Mouse (Mus musculus) lung, embryonic 14.5 days (tissue): ENCODE measurements around the gene Gm13090. TPM values are rescaled to one million over a fixed set of nuclear protein-coding genes. Genes with fewer than 3 reads are reported as not detected.

Source experiments
- ATAC-seq: fragments of 200-750 bp; cut with Nextera tagmentation; 2 replicates; pipeline ENCODE4 v1.8.0; 2017; ENCODE audit warnings: mild to moderate bottlenecking, moderate TSS enrichment, moderate library complexity; ENCODE audit not compliant: insufficient read depth
- DNase-seq: peaks from one replicate; pipeline ENCODE4 v3.0.0-alpha.2; 2015
- H3K27ac ChIP-seq: fragments of 300-500 bp; sonication (generic); 2 replicates; pipeline ENCODE4 v1.5.1; 2014; ENCODE audit warnings: low read depth, mild to moderate bottlenecking, moderate library complexity
- H3K27me3 ChIP-seq: fragments of 300-500 bp; sonication (generic); 2 replicates; pipeline ENCODE4 v1.6.1; 2014; ENCODE audit warnings: low read length, control low read depth; ENCODE audit not compliant: insufficient read depth
- H3K36me3 ChIP-seq: fragments of 300-500 bp; sonication (generic); 2 replicates; pipeline ENCODE4 v1.6.1; 2014; ENCODE audit warnings: control low read depth; ENCODE audit not compliant: insufficient read depth
- H3K4me1 ChIP-seq: fragments of 300-500 bp; sonication (generic); 2 replicates; pipeline ENCODE4 v1.6.1; 2014; ENCODE audit warnings: antibody characterized with exemption, control low read depth; ENCODE audit not compliant: insufficient read depth
- H3K4me2 ChIP-seq: fragments of 300-500 bp; sonication (generic); 2 replicates; pipeline ENCODE4 v1.6.1; 2014; ENCODE audit warnings: mild to moderate bottlenecking
- H3K4me3 ChIP-seq: fragments of 300-500 bp; sonication (generic); 2 replicates; pipeline ENCODE4 v1.5.1; 2014; ENCODE audit warnings: low read depth, low read length
- H3K9ac ChIP-seq: fragments of 300-500 bp; sonication (generic); 2 replicates; pipeline ENCODE4 v1.6.1; 2014
- H3K9me3 ChIP-seq: fragments of 300-500 bp; sonication (generic); 2 replicates; pipeline ENCODE4 v1.6.1; 2016; ENCODE audit warnings: low read depth, low read length, control low read depth
- CTCF ChIP-seq: IDR thresholded peaks from 2 replicates; pipeline ENCODE4 v1.5.1; 2016; ENCODE audit warnings: antibody characterized with exemption, low read depth
- WGBS: fragments of 180-500 bp; shearing (Covaris S2); extraction: QIAGEN DNeasy Blood & Tissue Kit; methylation state at CpG from one replicate; pipeline ENCODE4 v1.1.7; 2014; 5-methylcytosine and 5-hydroxymethylcytosine counted together
- polyA plus RNA-seq: library from polyadenylated mRNA; unstranded; fragments of >200 nt; fragmentation: Nextera tagmentation; extraction: Ambion mirVana; gene quantifications from 2 replicates; pipeline ENCODE4 v1.2.1, GENCODE M21; 2014

The Gm13090 gene
- polyA plus RNA-seq, 1 experiment from 2014 or later, result not detected

GRCm38 (mm10) chr4:151057347-151058321, 31.7 kb upstream of the Gm13090 start, which contains the start of gene Vamp3:
TSS of gene Vamp3 (minus strand) at chr4:151057963.
- DNase-seq (peak; percentile 100), ATAC-seq (peak; percentile 99)
- peak within 1 kb of the TSS; percentile 96 for H3K27ac ChIP-seq
- H3K9ac ChIP-seq, result peak within 1 kb of the TSS; percentile 89
- 0 out of 2 replicates have a peak, but pooled peaks cover 3% of the 10 kb centered on the region for H3K9me3 ChIP-seq
- WGBS, result under 1% methylated on average over 113 of the region's 114 CpGs
- peak within 1 kb of the TSS; percentile 85 for H3K4me3 ChIP-seq
- no peaks in the 10 kb centered on the region for H3K27me3 ChIP-seq
- H3K4me1 ChIP-seq, result no peaks in the 10 kb centered on the region
- H3K4me2 ChIP-seq, result peak within 1 kb of the TSS; percentile 87
- H3K36me3 ChIP-seq, result peaks cover 28% of the 10 kb centered on the region
- no peak for TF ChIP-seq CTCF

- Histone ChIP-seq H3K4me1 (no peaks in the 10 kb centered on the region), H3K36me3 (peaks cover 19% of the 10 kb centered on the region), H3K27me3 (no peaks in the 10 kb centered on the region), H3K9ac (peak overlapping the region; percentile 56; the same call in 1 of the 2 replicates), H3K4me2 (peak overlapping the region; percentile 87), H3K4me3 (peak overlapping the region; percentile 85; the same call in 1 of the 2 replicates), H3K27ac (peak overlapping the region; percentile 84; the same call in 1 of the 2 replicates), H3K9me3 (0 out of 2 replicates have a peak, but pooled peaks cover 3% of the 10 kb centered on the region)
- no peak for DNase-seq
- no peak for TF ChIP-seq CTCF
- 75% methylated on average over 4 of the region's 4 CpGs for WGBS
- ATAC-seq, result no peak
Observed at GRCm38 (mm10) chr4:151058634-151059033, 30.7 kb upstream of the Gm13090 start.

- Histone ChIP-seq H3K9ac (no peak overlapping the region), H3K9me3 (0 out of 2 replicates have a peak, but pooled peaks cover 3% of the 10 kb centered on the region), H3K36me3 (peaks cover 11% of the 10 kb centered on the region; the same call in 1 of the 2 replicates), H3K27ac (no peak overlapping the region), H3K27me3 (no peaks in the 10 kb centered on the region), H3K4me1 (no peaks in the 10 kb centered on the region), H3K4me2 (no peak overlapping the region), H3K4me3 (no peak overlapping the region)
- no peak for TF ChIP-seq CTCF
- ATAC-seq, result no peak
- DNase-seq, result no peak
- 95% methylated on average over 4 of the region's 4 CpGs for WGBS
Observed at GRCm38 (mm10) chr4:151059566-151059965, 29.8 kb upstream of the Gm13090 start.

GRCm38 (mm10) chr4:151068751-151069150, 20.6 kb upstream of the Gm13090 start:
- TF ChIP-seq CTCF, result peak; percentile 29
- no peak overlapping the region for H3K9ac ChIP-seq
- H3K4me1 ChIP-seq, result no peaks in the 10 kb centered on the region
- H3K4me2 ChIP-seq, result no peak overlapping the region
- no peaks in the 10 kb centered on the region for H3K9me3 ChIP-seq
- H3K27me3 ChIP-seq, result no peaks in the 10 kb centered on the region
- no peak for ATAC-seq
- peak; percentile 9 for DNase-seq
- no peaks in the 10 kb centered on the region for H3K36me3 ChIP-seq
- H3K27ac ChIP-seq, result no peak overlapping the region
- H3K4me3 ChIP-seq, result no peak overlapping the region
- 60% methylated on average over 4 of the region's 4 CpGs for WGBS

GRCm38 (mm10) chr4:151070962-151071361, 18.4 kb upstream of the Gm13090 start:
- Histone ChIP-seq H3K4me2 (no peak overlapping the region), H3K4me1 (no peaks in the 10 kb centered on the region), H3K9me3 (no peaks in the 10 kb centered on the region), H3K36me3 (0 out of 2 replicates have a peak, but pooled peaks cover 5% of the 10 kb centered on the region), H3K9ac (no peak overlapping the region), H3K27me3 (no peaks in the 10 kb centered on the region), H3K4me3 (no peak overlapping the region), H3K27ac (no peak overlapping the region)
- WGBS, result 75% methylated on average over 7 of the region's 7 CpGs
- ATAC-seq (no peak), DNase-seq (no peak)
- TF ChIP-seq CTCF, result no peak

GRCm38 (mm10) chr4:151073108-151073744, 16.1 kb upstream of the Gm13090 start:
- no peak overlapping the region for H3K4me2 ChIP-seq
- H3K36me3 ChIP-seq, result peaks cover 11% of the 10 kb centered on the region; the same call in 1 of the 2 replicates
- TF ChIP-seq CTCF, result peak; percentile 90
- ATAC-seq (peak; percentile 79; the same call in 1 of the 2 replicates), DNase-seq (peak; percentile 94)
- H3K27ac ChIP-seq, result no peak overlapping the region
- 50% methylated on average over 13 of the region's 13 CpGs for WGBS
- no peak overlapping the region for H3K9ac ChIP-seq
- no peaks in the 10 kb centered on the region for H3K4me1 ChIP-seq
- no peaks in the 10 kb centered on the region for H3K9me3 ChIP-seq
- no peak overlapping the region for H3K4me3 ChIP-seq
- H3K27me3 ChIP-seq, result no peaks in the 10 kb centered on the region

GRCm38 (mm10) chr4:151074817-151075216, 14.6 kb upstream of the Gm13090 start:
- ATAC-seq (no peak), DNase-seq (no peak)
- Histone ChIP-seq H3K27me3 (no peaks in the 10 kb centered on the region), H3K9ac (no peak overlapping the region), H3K4me2 (no peak overlapping the region), H3K9me3 (no peaks in the 10 kb centered on the region), H3K4me3 (no peak overlapping the region), H3K36me3 (peaks cover 11% of the 10 kb centered on the region; the same call in 1 of the 2 replicates), H3K27ac (no peak overlapping the region), H3K4me1 (no peaks in the 10 kb centered on the region)
- 84% methylated on average over 15 of the region's 15 CpGs for WGBS
- TF ChIP-seq CTCF, result no peak
